20 mouse cellular contexts compared by ENCODE assay signal in genomic region chr11:53091596-53091995, GRCm38 (mm10).
"Had no signal": no experiment of that assay in that cellular context is flagged by ENCODE, and none has a peak within 500 bp of the region (broad histone marks: within the 10 kb centered on the region; RNA-seq: fewer than 3 reads in every experiment).

No protein-coding gene starts in this region.

- H3K4me2 ChIP-seq: limb, embryonic 12.5 days; limb, embryonic 15.5 days; liver, embryonic 11.5 days; lung, embryonic 14.5 days; midbrain, embryonic 13.5 days; stomach, embryonic 15.5 days had no signal

- ATAC-seq: liver, postnatal 0 days; lung, postnatal 0 days; midbrain, embryonic 13.5 days; midbrain, embryonic 16.5 days had no signal

- H3K9me3 ChIP-seq: limb, embryonic 12.5 days; limb, embryonic 15.5 days; midbrain, embryonic 10.5 days; midbrain, embryonic 13.5 days; stomach, embryonic 15.5 days had no signal

- DNase-seq: kidney, adult 2 months; kidney, postnatal 36 days; layer of hippocampus, postnatal 36 days; liver, postnatal 0 days; lung, embryonic 14.5 days; thymus, adult 18-20 months; thymus, postnatal 36 days had no signal

- H3K4me3 ChIP-seq: left cerebral cortex, adult 2 months; limb, embryonic 12.5 days; limb, embryonic 15.5 days; midbrain, embryonic 10.5 days; midbrain, embryonic 13.5 days; myocyte; stomach, embryonic 15.5 days had no signal

- H3K9ac ChIP-seq: limb, embryonic 12.5 days; limb, embryonic 15.5 days; liver, embryonic 14.5 days; liver, postnatal 0 days; lung, embryonic 14.5 days; midbrain, embryonic 13.5 days; stomach, embryonic 15.5 days had no signal

- H3K27ac ChIP-seq: kidney, postnatal 0 days; left cerebral cortex, adult 2 months; limb, embryonic 12.5 days; limb, embryonic 15.5 days; liver, embryonic 14.5 days; macrophage; midbrain, embryonic 10.5 days; midbrain, embryonic 13.5 days; stomach, embryonic 15.5 days had no signal

- H3K36me3 ChIP-seq: limb, embryonic 12.5 days; limb, embryonic 15.5 days; midbrain, embryonic 10.5 days; midbrain, embryonic 13.5 days; stomach, embryonic 15.5 days had no signal

- H3K27me3 ChIP-seq: midbrain, embryonic 13.5 days; stomach, embryonic 15.5 days had no signal
